In genomic region chr5:139084831-139085519, GRCm38 (mm10) we compare ENCODE assay signal across 8 mouse cellular contexts.
A peak's percentile ranks its signal among the peaks of the same experiment; 100 is the strongest.
DNase-seq lines count a peak whose midpoint lies in the region.

No protein-coding gene starts in this region.

- DNase-seq in cerebellum, adult 18-20 months = peak; percentile 48 to 55
- DNase-seq in cerebellum, adult 11 months = no peak
- DNase-seq in urinary bladder, postnatal 14 days (ENCODE audit: low spot score) = peak; percentile 52
- no peak for DNase-seq in urinary bladder, adult 2 months (ENCODE audit: low spot score)
- DNase-seq in gastrocnemius, postnatal 25 days = peak; percentile 44
- DNase-seq in kidney, adult 8-10 months = peak; percentile 65 to 73
- DNase-seq in lung, postnatal 4 days = peak; percentile 61 to 69
- no peak for DNase-seq in B cell, adult 2 months

Comparison
In these comparisons a context has a peak if more than half of its experiments do, and no peak if none do; other contexts are left out.
1. DNase-seq: peak in cerebellum, adult 18-20 months (2 of 2), urinary bladder, postnatal 14 days (single experiment), gastrocnemius, postnatal 25 days (single experiment), kidney, adult 8-10 months (2 of 2) and lung, postnatal 4 days (2 of 2); none in cerebellum, adult 11 months (single experiment), urinary bladder, adult 2 months (single experiment) and B cell, adult 2 months (0 of 2).